Mouse (Mus musculus) midbrain, embryonic 12.5 days (tissue): ENCODE data around the gene Rhox2a. TPM values are rescaled to one million over a fixed set of nuclear protein-coding genes. Genes with fewer than 3 reads are reported as not detected.
"Not testable (repeated sequence)": the region's sequence is repeated elsewhere in the genome, so short reads cannot be mapped to it uniquely, and the experiment has no call there.

ENCODE experiments used
- ATAC-seq: fragments of 200-750 bp; cut with Nextera tagmentation; 2 replicates; pipeline ENCODE4 v1.8.0; 2017; ENCODE audit warnings: low read depth, moderate TSS enrichment, moderate library complexity; ENCODE audit not compliant: low FRiP score
- H3K27ac ChIP-seq: fragments of 300-500 bp; sonication (generic); replicated peaks from 2 replicates; pipeline ENCODE4 v1.5.1; 2016; ENCODE audit warnings: mild to moderate bottlenecking
- H3K27me3 ChIP-seq: fragments of 300-500 bp; sonication (generic); 2 replicates; pipeline ENCODE4 v1.6.1; 2016; ENCODE audit warnings: mild to moderate bottlenecking
- H3K36me3 ChIP-seq: fragments of 300-500 bp; sonication (generic); 2 replicates; pipeline ENCODE4 v1.6.1; 2016
- H3K4me1 ChIP-seq: fragments of 300-500 bp; sonication (generic); 2 replicates; pipeline ENCODE4 v1.6.1; 2016
- H3K4me2 ChIP-seq: fragments of 300-500 bp; sonication (generic); replicated peaks from 2 replicates; pipeline ENCODE4 v1.6.1; 2016; ENCODE audit warnings: mild to moderate bottlenecking, moderate library complexity
- H3K4me3 ChIP-seq: fragments of 300-500 bp; sonication (generic); 2 replicates; pipeline ENCODE4 v1.5.1; 2016; ENCODE audit warnings: mild to moderate bottlenecking
- H3K9ac ChIP-seq: fragments of 300-500 bp; sonication (generic); replicated peaks from 2 replicates; pipeline ENCODE4 v1.6.1; 2016; ENCODE audit warnings: mild to moderate bottlenecking, moderate library complexity
- H3K9me3 ChIP-seq: fragments of 300-500 bp; sonication (generic); 2 replicates; pipeline ENCODE4 v1.6.1; 2016; ENCODE audit warnings: mild to moderate bottlenecking
- WGBS: fragments of 180-500 bp; shearing (Covaris S2); methylation state at CpG from one replicate; pipeline ENCODE4 v1.1.7; 2016; 5-methylcytosine and 5-hydroxymethylcytosine counted together
- polyA plus RNA-seq: library from polyadenylated mRNA; unstranded; fragments of >200 nt; fragmentation: Nextera tagmentation; extraction: Ambion mirVana; gene quantifications from 2 replicates; pipeline ENCODE4 v1.2.1, GENCODE M21; 2016

The Rhox2a gene
- 0.32 TPM in 1 of 2 replicates, not detected in the other for polyA plus RNA-seq

- H3K9me3 ChIP-seq, ATAC-seq, H3K4me1 ChIP-seq, H3K27ac ChIP-seq, H3K4me3 ChIP-seq, H3K9ac ChIP-seq, H3K27me3 ChIP-seq, H3K36me3 ChIP-seq, H3K4me2 ChIP-seq: not testable (repeated sequence)
- no CpG with 5 or more reads among the region's 9 CpGs for whole genome bisulfite sequencing
Measured at GRCm38 (mm10) chrX:37244676-37245075, at the start of gene Rhox2a. TSS of gene Rhox2a (plus strand) at chrX:37244976.

GRCm38 (mm10) chrX:37198676-37199075 lies 46.1 kb upstream of the Rhox2a start:
- H3K9ac ChIP-seq: no peak overlapping the region
- no peaks in the 10 kb centered on the region for H3K36me3 ChIP-seq
- H3K27me3 ChIP-seq: no peaks in the 10 kb centered on the region
- no peak overlapping the region for H3K27ac ChIP-seq
- H3K9me3 ChIP-seq: no peaks in the 10 kb centered on the region
- ATAC-seq: no peak
- WGBS: 57% methylated on average over 8 of the region's 8 CpGs
- no peaks in the 10 kb centered on the region for H3K4me1 ChIP-seq
- no peak overlapping the region for H3K4me3 ChIP-seq
- no peak overlapping the region for H3K4me2 ChIP-seq

- Histone ChIP-seq H3K36me3 (no peaks in the 10 kb centered on the region), H3K4me3 (no peak within 1 kb of the TSS), H3K27me3 (no peaks in the 10 kb centered on the region), H3K9me3 (no peaks in the 10 kb centered on the region), H3K9ac (no peak within 1 kb of the TSS), H3K4me1 (no peaks in the 10 kb centered on the region), H3K27ac (no peak within 1 kb of the TSS), H3K4me2 (no peak within 1 kb of the TSS)
- ATAC-seq: no peak
- WGBS: 83% methylated on average over 10 of the region's 10 CpGs
Measured at GRCm38 (mm10) chrX:37210941-37211340, 33.8 kb upstream of the Rhox2a start, which contains the start of gene Gm9. TSS of gene Gm9 (minus strand) at chrX:37211041.

- WGBS: 91% methylated on average over 1 of the region's 1 CpGs
- H3K4me1 ChIP-seq, H3K9ac ChIP-seq, H3K27me3 ChIP-seq, ATAC-seq, H3K4me2 ChIP-seq, H3K36me3 ChIP-seq, H3K4me3 ChIP-seq, H3K9me3 ChIP-seq, H3K27ac ChIP-seq: not testable (repeated sequence)
Measured at GRCm38 (mm10) chrX:37222158-37222557, 22.6 kb upstream of the Rhox2a start, which contains the start of gene Rhox1. TSS of gene Rhox1 (minus strand) at chrX:37222258.

- H3K4me3 ChIP-seq, H3K36me3 ChIP-seq, H3K9me3 ChIP-seq, H3K27me3 ChIP-seq, H3K27ac ChIP-seq, H3K4me2 ChIP-seq, H3K9ac ChIP-seq, ATAC-seq, H3K4me1 ChIP-seq: not testable (repeated sequence)
- WGBS: 56% methylated on average over 1 of the region's 3 CpGs
Measured at GRCm38 (mm10) chrX:37249619-37250018, 4.8 kb downstream of the Rhox2a start, which contains the start of gene Rhox3a. TSS of gene Rhox3a (plus strand) at chrX:37249919.

GRCm38 (mm10) chrX:37265038-37265437 lies 20.3 kb downstream of the Rhox2a start, which contains the start of gene Rhox4a:
TSS of gene Rhox4a (plus strand) at chrX:37265338.
- H3K4me2 ChIP-seq, H3K9ac ChIP-seq, ATAC-seq, H3K27ac ChIP-seq, H3K9me3 ChIP-seq, H3K4me1 ChIP-seq, H3K4me3 ChIP-seq, H3K27me3 ChIP-seq, H3K36me3 ChIP-seq: not testable (repeated sequence)
- 98% methylated on average over 11 of the region's 19 CpGs for WGBS

Other genes with a start within 250 kb of the Rhox2a start
- not detected in 2 replicates for gene Sowahd, start 196.1 kb upstream of the Rhox2a start, polyA plus RNA-seq
- gene Rpl39, start 159.6 kb upstream of the Rhox2a start, polyA plus RNA-seq: 412 and 427 TPM in 2 replicates
- gene Upf3b, start 134.7 kb upstream of the Rhox2a start, polyA plus RNA-seq: 23.7 and 24.1 TPM in 2 replicates
- gene Nkap, start 118.2 kb upstream of the Rhox2a start, polyA plus RNA-seq: 23.9 and 28.6 TPM in 2 replicates
- 0.17 TPM in 1 of 2 replicates, not detected in the other for gene Akap14, start 76.1 kb upstream of the Rhox2a start, polyA plus RNA-seq
- 412 and 415 TPM in 2 replicates for gene Ndufa1, start 53.8 kb upstream of the Rhox2a start, polyA plus RNA-seq
- gene Rnf113a1, start 53.7 kb upstream of the Rhox2a start, polyA plus RNA-seq: 15.7 and 17.0 TPM in 2 replicates
- gene Gm9, start 33.9 kb upstream of the Rhox2a start, polyA plus RNA-seq: not detected in 2 replicates
- gene Rhox1, start 22.7 kb upstream of the Rhox2a start, polyA plus RNA-seq: not detected in 2 replicates
- not detected in 2 replicates for gene Rhox3a, start 4.9 kb downstream of the Rhox2a start, polyA plus RNA-seq
- not detected in 2 replicates for gene Rhox4a, start 20.4 kb downstream of the Rhox2a start, polyA plus RNA-seq
- not detected in 2 replicates for gene Rhox3a2, start 135.1 kb downstream of the Rhox2a start, polyA plus RNA-seq
- gene Rhox4a2, start 145.9 kb downstream of the Rhox2a start, polyA plus RNA-seq: 0.56 TPM in 1 of 2 replicates, not detected in the other
- gene Rhox2b, start 167.1 kb downstream of the Rhox2a start, polyA plus RNA-seq: 0.43 TPM in 1 of 2 replicates, not detected in the other
- gene Rhox4b, start 187.5 kb downstream of the Rhox2a start, polyA plus RNA-seq: 0.24 TPM in 1 of 2 replicates, not detected in the other
- gene Rhox2c, start 208.7 kb downstream of the Rhox2a start, polyA plus RNA-seq: 1.7 and 3.0 TPM in 2 replicates
- gene Rhox3c, start 213.6 kb downstream of the Rhox2a start, polyA plus RNA-seq: not detected in 2 replicates
- not detected in 2 replicates for gene Rhox4c, start 235.4 kb downstream of the Rhox2a start, polyA plus RNA-seq
- gene Rhox2d, start 248.5 kb downstream of the Rhox2a start, polyA plus RNA-seq: not detected in 2 replicates